27 mouse cellular contexts compared by ENCODE assay signal in the genomic region with DNA sequence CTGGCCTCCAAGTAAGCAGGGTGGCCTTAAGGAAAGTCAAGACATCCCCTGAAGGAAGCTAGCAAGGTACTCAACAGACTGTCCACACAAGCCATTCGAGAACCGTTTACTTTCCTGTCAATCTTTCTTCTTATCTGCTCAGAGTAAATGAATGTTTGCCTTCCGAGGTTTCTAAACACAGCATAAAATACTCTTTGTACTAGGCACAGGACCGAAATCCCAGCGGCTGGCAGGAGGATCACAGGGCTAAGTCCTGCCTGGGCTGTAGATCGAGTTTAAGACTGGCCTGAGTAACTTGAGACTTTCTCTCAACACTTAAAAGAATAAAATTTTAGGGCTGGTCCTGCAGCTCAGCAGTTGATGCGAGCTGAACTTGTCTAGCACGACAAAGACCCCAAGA.
DNase-seq lines count a peak whose midpoint lies in the region; ATAC-seq and TF ChIP-seq lines count a peak whose summit lies in the region.
"Had no signal": no experiment of that assay in that cellular context is flagged by ENCODE, and none has a peak within 500 bp of the region (broad histone marks: within the 10 kb centered on the region; RNA-seq: fewer than 3 reads in every experiment).

No protein-coding gene starts in this region.

- TF ChIP-seq CTCF in liver, adult 2 months (IDR thresholded peaks at IDR 0.05; ENCODE audit: low read depth, low read length), result no peak
- no peak for TF ChIP-seq CTCF in heart, adult 2 months (IDR thresholded peaks at IDR 0.05)
- no peak for TF ChIP-seq CTCF in lung, postnatal 0 days (IDR thresholded peaks at IDR 0.05)

- intact Hi-C loops in heart, adult 2 months (cut with DNase I), result no loop called here

- no peak overlapping the region for H3K4me3 ChIP-seq in liver, adult 2 months (ENCODE audit: insufficient read depth, low read depth, low read length)
- no peak overlapping the region for H3K4me3 ChIP-seq in liver, embryonic 11.5 days (ENCODE audit: low read depth, low read length)
- no peak overlapping the region for H3K4me3 ChIP-seq in liver, embryonic 13.5 days (replicated peaks)
- H3K4me3 ChIP-seq in stomach, embryonic 15.5 days (replicated peaks), result no peak overlapping the region
- H3K4me3 ChIP-seq in heart, adult 2 months, result no peak overlapping the region
- H3K4me3 ChIP-seq in lung, postnatal 0 days (ENCODE audit: low read depth, low read length), result no peak overlapping the region
- H3K4me3 ChIP-seq: embryonic facial prominence, embryonic 13.5 days; forebrain, embryonic 10.5 days; forebrain, embryonic 15.5 days; heart, embryonic 12.5 days; midbrain, embryonic 15.5 days had no signal

- H3K4me2 ChIP-seq in liver, embryonic 11.5 days, result no peak overlapping the region
- H3K4me2 ChIP-seq in liver, embryonic 13.5 days, result no peak overlapping the region
- H3K4me2 ChIP-seq in stomach, embryonic 15.5 days, result no peak overlapping the region
- H3K4me2 ChIP-seq in lung, postnatal 0 days (replicated peaks; ENCODE audit: low read depth, low read length), result no peak overlapping the region
- H3K4me2 ChIP-seq: embryonic facial prominence, embryonic 13.5 days; forebrain, embryonic 15.5 days; heart, embryonic 12.5 days; hindbrain, embryonic 14.5 days; midbrain, embryonic 15.5 days had no signal

- WGBS in liver, adult 2 months, result 19% methylated on average over 8 of the region's 8 CpGs
- WGBS in liver, embryonic 11.5 days, result 25% methylated on average over 8 of the region's 8 CpGs
- 30% methylated on average over 8 of the region's 8 CpGs for WGBS in liver, embryonic 13.5 days (ENCODE audit: insufficient replicate concordance)
- WGBS in stomach, embryonic 15.5 days, result 17% methylated on average over 8 of the region's 8 CpGs
- WGBS in heart, adult 2 months, result 66% methylated on average over 8 of the region's 8 CpGs
- WGBS in lung, postnatal 0 days, result 19% methylated on average over 8 of the region's 8 CpGs

- no peak for ATAC-seq in liver, embryonic 11.5 days (replicated peaks; ENCODE audit: low FRiP score)
- ATAC-seq in liver, embryonic 13.5 days (ENCODE audit: low read depth), result peak; percentile 26; the same call in 1 of the 2 replicates
- ATAC-seq in stomach, embryonic 15.5 days (ENCODE audit: insufficient read depth, low FRiP score, low read depth), result peak; percentile 61
- ATAC-seq in lung, postnatal 0 days, result no peak
- ATAC-seq: forebrain, embryonic 15.5 days; midbrain, embryonic 15.5 days; Patski had no signal

- H3K27ac ChIP-seq in liver, adult 2 months (replicated peaks; ENCODE audit: insufficient read depth, low read depth, low read length), result no peak overlapping the region
- H3K27ac ChIP-seq in liver, embryonic 11.5 days (ENCODE audit: low read depth, low read length), result no peak overlapping the region; the same call in 1 of the 2 replicates
- no peak overlapping the region for H3K27ac ChIP-seq in liver, embryonic 13.5 days
- H3K27ac ChIP-seq in stomach, embryonic 15.5 days, result no peak overlapping the region
- H3K27ac ChIP-seq in heart, adult 2 months, result no peak overlapping the region
- H3K27ac ChIP-seq in lung, postnatal 0 days (ENCODE audit: low read length), result no peak overlapping the region
- H3K27ac ChIP-seq: embryonic facial prominence, embryonic 13.5 days; forebrain, embryonic 10.5 days; forebrain, embryonic 15.5 days; hindbrain, embryonic 14.5 days; kidney, postnatal 0 days; macrophage; midbrain, embryonic 15.5 days had no signal

- peak; percentile 47 for DNase-seq in liver, adult 2 months (ENCODE audit: extremely low read depth, low read depth, low spot score)
- DNase-seq in liver, embryonic 11.5 days (ENCODE audit: low spot score), result no peak
- no peak for DNase-seq in liver, embryonic 13.5 days
- DNase-seq in heart, adult 2 months, result no peak
- no peak for DNase-seq in spleen, adult 18-20 months
- no peak for DNase-seq in lung, postnatal 0 days (ENCODE audit: low spot score)
- DNase-seq: adrenal gland, postnatal 10 days; cerebellum, adult 8-10 months; cerebellum, postnatal 25 days; gastrocnemius, postnatal 25 days; heart, adult 18-20 months; heart, postnatal 4 days; kidney, adult 2 months; kidney, postnatal 4 days; lung, adult 18-20 months; lung, postnatal 10 days; right cerebral cortex, postnatal 25 days had no signal

- no peaks in the 10 kb centered on the region for H3K9me3 ChIP-seq in liver, embryonic 11.5 days (ENCODE audit: control insufficient read depth, low read length)
- no peaks in the 10 kb centered on the region for H3K9me3 ChIP-seq in liver, embryonic 13.5 days (replicated peaks)
- H3K9me3 ChIP-seq in stomach, embryonic 15.5 days, result no peaks in the 10 kb centered on the region
- H3K9me3 ChIP-seq in lung, postnatal 0 days (ENCODE audit: low read length), result no peaks in the 10 kb centered on the region
- H3K9me3 ChIP-seq: embryonic facial prominence, embryonic 13.5 days; forebrain, embryonic 10.5 days; forebrain, embryonic 15.5 days; heart, embryonic 12.5 days; midbrain, embryonic 15.5 days had no signal

- H3K36me3 ChIP-seq in liver, adult 2 months (ENCODE audit: control insufficient read depth, insufficient read depth, low read length), result no peaks in the 10 kb centered on the region
- H3K36me3 ChIP-seq in liver, embryonic 11.5 days (ENCODE audit: control insufficient read depth, insufficient read depth, low read length), result no peaks in the 10 kb centered on the region
- H3K36me3 ChIP-seq in liver, embryonic 13.5 days, result no peaks in the 10 kb centered on the region
- no peaks in the 10 kb centered on the region for H3K36me3 ChIP-seq in stomach, embryonic 15.5 days
- no peaks in the 10 kb centered on the region for H3K36me3 ChIP-seq in heart, adult 2 months (ENCODE audit: control insufficient read depth, insufficient read depth, low read length)
- H3K36me3 ChIP-seq in lung, postnatal 0 days (ENCODE audit: insufficient read depth, low read length), result no peaks in the 10 kb centered on the region
- H3K36me3 ChIP-seq: embryonic facial prominence, embryonic 13.5 days; forebrain, embryonic 10.5 days; forebrain, embryonic 15.5 days; heart, embryonic 12.5 days; midbrain, embryonic 15.5 days had no signal

- TF ChIP-seq EP300 in heart, adult 2 months (IDR thresholded peaks at IDR 0.05; ENCODE audit: insufficient read depth, low read depth, low read length), result no peak
- no peak for TF ChIP-seq EP300 in lung, postnatal 0 days (IDR thresholded peaks at IDR 0.05)

- no peaks in the 10 kb centered on the region for H3K27me3 ChIP-seq in liver, adult 2 months (ENCODE audit: control insufficient read depth, insufficient read depth, low read length)
- no peaks in the 10 kb centered on the region for H3K27me3 ChIP-seq in liver, embryonic 11.5 days (replicated peaks; ENCODE audit: control insufficient read depth, insufficient read depth, low read length)
- H3K27me3 ChIP-seq in liver, embryonic 13.5 days, result no peaks in the 10 kb centered on the region
- H3K27me3 ChIP-seq in stomach, embryonic 15.5 days (replicated peaks), result no peaks in the 10 kb centered on the region
- H3K27me3 ChIP-seq in heart, adult 2 months (ENCODE audit: control insufficient read depth, insufficient read depth, low read length), result no peaks in the 10 kb centered on the region
- H3K27me3 ChIP-seq in lung, postnatal 0 days (replicated peaks; ENCODE audit: insufficient read depth, low read length), result no peaks in the 10 kb centered on the region
- H3K27me3 ChIP-seq: embryonic facial prominence, embryonic 13.5 days; forebrain, embryonic 15.5 days; heart, embryonic 12.5 days; midbrain, embryonic 15.5 days; Patski had no signal

- H3K4me1 ChIP-seq in liver, adult 2 months (ENCODE audit: control insufficient read depth, insufficient read depth, low read length), result peaks cover 7% of the 10 kb centered on the region
- H3K4me1 ChIP-seq in liver, embryonic 11.5 days (replicated peaks; ENCODE audit: control insufficient read depth, insufficient read depth, low read length), result peaks cover 5% of the 10 kb centered on the region
- peaks cover 18% of the 10 kb centered on the region; the same call in 1 of the 2 replicates for H3K4me1 ChIP-seq in liver, embryonic 13.5 days (replicated peaks)
- 0 out of 2 replicates have a peak, but pooled peaks cover 10% of the 10 kb centered on the region for H3K4me1 ChIP-seq in stomach, embryonic 15.5 days
- no peaks in the 10 kb centered on the region; the same call in 1 of the 2 replicates for H3K4me1 ChIP-seq in heart, adult 2 months (ENCODE audit: control insufficient read depth, insufficient read depth, low read length)
- H3K4me1 ChIP-seq in lung, postnatal 0 days (ENCODE audit: insufficient read depth, low read depth, low read length), result no peaks in the 10 kb centered on the region; the same call in 1 of the 2 replicates

- H3K79me2 ChIP-seq in liver, adult 2 months (ENCODE audit: control insufficient read depth, insufficient read depth, low read length), result no peaks in the 10 kb centered on the region
- H3K79me2 ChIP-seq in heart, adult 2 months (replicated peaks; ENCODE audit: control insufficient read depth, insufficient read depth, low read length), result no peaks in the 10 kb centered on the region

- no peak overlapping the region for H3K9ac ChIP-seq in liver, adult 2 months (ENCODE audit: low read depth, low read length)
- no peak overlapping the region for H3K9ac ChIP-seq in liver, embryonic 11.5 days (ENCODE audit: low read depth, low read length)
- no peak overlapping the region for H3K9ac ChIP-seq in liver, embryonic 13.5 days
- no peak overlapping the region for H3K9ac ChIP-seq in stomach, embryonic 15.5 days
- H3K9ac ChIP-seq in heart, adult 2 months (ENCODE audit: low read depth, low read length), result no peak overlapping the region
- no peak overlapping the region for H3K9ac ChIP-seq in lung, postnatal 0 days (replicated peaks; ENCODE audit: low read depth)
- H3K9ac ChIP-seq: embryonic facial prominence, embryonic 13.5 days; forebrain, embryonic 15.5 days; heart, embryonic 12.5 days; hindbrain, embryonic 14.5 days; midbrain, embryonic 15.5 days had no signal

- no peak for TF ChIP-seq POLR2A in liver, adult 2 months (IDR thresholded peaks at IDR 0.05; ENCODE audit: extremely low read depth, insufficient read depth, low read length)
- no peak for TF ChIP-seq POLR2A in heart, adult 2 months (IDR thresholded peaks at IDR 0.05; ENCODE audit: insufficient read depth, low read depth, low read length)

Comparison
In these comparisons a context has a peak if more than half of its experiments do, and no peak if none do; other contexts are left out.
1. ATAC-seq: peak in liver, embryonic 13.5 days (single experiment) and stomach, embryonic 15.5 days (single experiment); none in liver, embryonic 11.5 days (single experiment) and lung, postnatal 0 days (single experiment).